ENCODE assay signal across 8 mouse cellular contexts in the genomic region with DNA sequence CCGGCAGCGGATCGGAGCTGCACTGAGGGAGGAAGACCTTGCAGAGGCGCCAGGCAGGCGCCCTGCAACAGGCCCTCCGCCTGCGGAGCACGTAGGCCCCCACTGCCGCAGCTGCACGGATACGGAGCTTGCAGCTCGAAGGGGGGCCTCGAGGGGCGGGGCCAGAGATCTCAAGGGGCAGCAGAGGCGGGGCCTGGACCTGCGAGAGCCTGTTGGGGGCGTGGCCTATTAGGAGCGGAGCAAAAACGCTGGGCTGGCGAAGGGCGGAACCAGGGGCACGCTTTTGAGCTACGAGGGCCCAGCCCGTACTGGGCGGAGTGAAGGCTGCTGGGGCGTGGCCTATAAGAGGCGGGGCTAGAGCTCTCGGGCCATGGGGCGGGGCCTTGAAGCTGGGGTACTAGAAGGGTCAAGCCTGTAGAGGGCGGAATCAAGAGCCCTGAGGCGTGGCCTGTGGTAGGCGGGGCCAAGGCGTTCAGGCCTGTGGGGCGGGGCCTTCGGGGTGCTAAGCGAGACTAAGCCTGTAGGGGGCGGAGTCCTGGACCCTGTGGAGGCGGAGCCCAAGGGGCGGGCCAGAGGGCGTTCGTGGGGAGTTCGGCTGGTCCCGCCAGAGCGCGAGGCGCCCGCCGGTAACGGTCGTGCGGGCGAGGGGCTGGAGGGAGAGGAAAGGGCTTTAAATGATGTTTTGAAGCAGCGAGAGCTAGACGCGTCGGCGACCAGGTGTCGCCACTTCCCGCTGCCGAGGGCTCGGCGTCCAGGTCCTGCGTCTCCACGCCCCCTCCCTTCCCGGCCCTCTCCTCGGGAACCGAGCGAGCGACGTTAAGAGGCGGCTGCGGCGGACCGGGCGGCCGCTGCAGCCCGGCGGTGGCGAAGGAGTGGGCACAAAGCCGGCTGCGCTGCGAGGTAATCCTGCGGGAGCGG. TPM values are rescaled to one million over a fixed set of nuclear protein-coding genes. Genes with fewer than 3 reads are reported as not detected.
DNase-seq lines count a peak whose midpoint lies in the region; ATAC-seq lines count a peak whose summit lies in the region.

No protein-coding gene starts in this region.

- peaks cover 40% of the 10 kb centered on the region for H3K79me2 ChIP-seq in macrophage (ENCODE audit: inconsistent target)

- peaks cover 16% of the 10 kb centered on the region for H3K4me1 ChIP-seq in hindbrain, embryonic 16.5 days (ENCODE audit: control insufficient read depth, insufficient read depth, low read depth, low read length)

- under 1% methylated on average over 64 of the region's 84 CpGs for WGBS in hindbrain, embryonic 16.5 days
- WGBS in macrophage (ENCODE audit: missing documents) = under 1% methylated on average over 81 of the region's 84 CpGs

- H3K4me3 ChIP-seq in hindbrain, embryonic 16.5 days (ENCODE audit: low read length) = peak overlapping the region; percentile 85
- H3K4me3 ChIP-seq in macrophage (ENCODE audit: inconsistent target) = peak overlapping the region; percentile 61

- peak; percentile 98 for DNase-seq in WW6 (ENCODE audit: low read depth, low spot score)
- DNase-seq in cerebellum, postnatal 4 days (ENCODE audit: low spot score in 2 of 2) = peak; percentile 97 to 99
- peak; percentile 100 for DNase-seq in gastrocnemius, adult 18-20 months (ENCODE audit: low spot score)
- DNase-seq in left cerebral cortex, adult 18-20 months (ENCODE audit: low spot score in 2 of 2) = peak; percentile 97 to 98
- peak; percentile 99 for DNase-seq in right cerebral cortex, adult 18-20 months
- peak; percentile 99 for DNase-seq in urinary bladder, postnatal 10 days (ENCODE audit: low spot score)

- H3K9me3 ChIP-seq in hindbrain, embryonic 16.5 days (ENCODE audit: control insufficient read depth, low read length) = no peaks in the 10 kb centered on the region

- peak overlapping the region; percentile 80 for H3K27ac ChIP-seq in hindbrain, embryonic 16.5 days (ENCODE audit: low read depth, low read length)
- H3K27ac ChIP-seq in macrophage = peak overlapping the region; percentile 83

- peak overlapping the region; percentile 88 for H3K4me2 ChIP-seq in hindbrain, embryonic 16.5 days (ENCODE audit: low read length)

- ATAC-seq in hindbrain, embryonic 16.5 days = peak; percentile 96

- H3K9ac ChIP-seq in hindbrain, embryonic 16.5 days (ENCODE audit: low read depth, low read length) = peak overlapping the region; percentile 84

- H3K27me3 ChIP-seq in hindbrain, embryonic 16.5 days (replicated peaks; ENCODE audit: control insufficient read depth, insufficient read depth, low read length) = 0 out of 2 replicates have a peak, but pooled peaks cover 3% of the 10 kb centered on the region

- H3K36me3 ChIP-seq in hindbrain, embryonic 16.5 days (ENCODE audit: control insufficient read depth, insufficient read depth, low read length) = no peaks in the 10 kb centered on the region
- H3K36me3 ChIP-seq in macrophage (ENCODE audit: inconsistent target) = no peaks in the 10 kb centered on the region

RNA-seq across cellular contexts. Expression of a gene that starts 2.2 kb away (rescaled TPM):
- total RNA-seq in gastrocnemius, adult 18-20 months (2021) = 10 to 100 TPM; 23.0 to 30.5 TPM
- 48.5 and 51.6 TPM in 2 replicates for polyA plus RNA-seq in hindbrain, embryonic 16.5 days (2015; fragmentation: Nextera tagmentation; extraction: Ambion mirVana)
- 10 to 100 TPM; 82.9 to 85.7 TPM for total RNA-seq in left cerebral cortex, adult 18-20 months (2021)
- 10 to 100 TPM in 4 of 26 experiments, 1 to 10 TPM in 22; 1.8 to 13.4 (median 6.0) TPM for total RNA-seq in macrophage (2018; cell fraction: chromatin; rRNA removed)
- 10 to 100 TPM in 5 of 26 experiments, 1 to 10 TPM in 21; 3.8 to 10.9 (median 7.5) TPM for total RNA-seq in macrophage (2018; cell fraction: cytosol; rRNA removed)
- 10 to 100 TPM in 3 of 26 experiments, 1 to 10 TPM in 23; 2.5 to 27.3 (median 6.4) TPM for total RNA-seq in macrophage (2018; cell fraction: nucleus; rRNA removed)
- 5.3 to 11.1 TPM (median 7.4 TPM) in 3 replicates for polyA plus RNA-seq in macrophage (2018)

Comparison
In these comparisons a context has a peak if more than half of its experiments do, and no peak if none do; other contexts are left out.
1. Peak in every context shown above with its lines: DNase-seq, ATAC-seq, H3K4me3 ChIP-seq and H3K27ac ChIP-seq.